Mouse (Mus musculus) heart, embryonic 16.5 days (tissue): ENCODE data around the gene Nsrp1. TPM values are rescaled to one million over a fixed set of nuclear protein-coding genes. Genes with fewer than 3 reads are reported as not detected.
"Not testable (repeated sequence)": the region's sequence is repeated elsewhere in the genome, so short reads cannot be mapped to it uniquely, and the experiment has no call there.

Source experiments
- ATAC-seq: fragments of 200-750 bp; cut with Nextera tagmentation; replicated peaks from 2 replicates; pipeline ENCODE4 v1.8.0; 2017; ENCODE audit warnings: moderate number of reproducible peaks; ENCODE audit not compliant: insufficient read depth, low FRiP score; ENCODE audit errors: extremely low read depth
- H3K27ac ChIP-seq: fragments of 300-500 bp; sonication (generic); 2 replicates; pipeline ENCODE4 v1.5.1; 2014; ENCODE audit warnings: mild to moderate bottlenecking, low read length, control low read depth, moderate library complexity
- H3K27me3 ChIP-seq: fragments of 300-500 bp; sonication (generic); 2 replicates; pipeline ENCODE4 v1.6.1; 2014; ENCODE audit warnings: low read length, mixed read lengths; ENCODE audit not compliant: control insufficient read depth, insufficient read depth
- H3K36me3 ChIP-seq: fragments of 300-500 bp; sonication (generic); 2 replicates; pipeline ENCODE4 v1.6.1; 2014; ENCODE audit not compliant: control insufficient read depth, insufficient read depth
- H3K4me1 ChIP-seq: fragments of 300-500 bp; sonication (generic); 2 replicates; pipeline ENCODE4 v1.6.1; 2014; ENCODE audit warnings: low read length, mixed read lengths; ENCODE audit not compliant: control insufficient read depth, insufficient read depth
- H3K4me2 ChIP-seq: fragments of 300-500 bp; sonication (generic); 2 replicates; pipeline ENCODE4 v1.6.1; 2014; ENCODE audit warnings: low read depth, mild to moderate bottlenecking, control low read depth, low read length
- H3K4me3 ChIP-seq: fragments of 300-500 bp; sonication (generic); 2 replicates; pipeline ENCODE4 v1.5.1; 2014; ENCODE audit warnings: mild to moderate bottlenecking, control low read depth, low read length
- H3K9ac ChIP-seq: fragments of 300-500 bp; sonication (generic); 2 replicates; pipeline ENCODE4 v1.6.1; 2014; ENCODE audit warnings: low read length, control low read depth
- H3K9me3 ChIP-seq: fragments of 300-500 bp; sonication (generic); replicated peaks from 2 replicates; pipeline ENCODE4 v1.6.1; 2016; ENCODE audit warnings: low read length; ENCODE audit not compliant: control insufficient read depth
- WGBS: fragments of 180-500 bp; shearing (Covaris S2); extraction: QIAGEN DNeasy Blood & Tissue Kit; methylation state at CpG from one replicate; pipeline ENCODE4 v1.1.7; 2014; 5-methylcytosine and 5-hydroxymethylcytosine counted together
- polyA plus RNA-seq: library from polyadenylated mRNA; unstranded; fragments of >200 nt; fragmentation: Nextera tagmentation; extraction: Ambion mirVana; gene quantifications from 2 replicates; pipeline ENCODE4 v1.2.1, GENCODE M21; 2015

Nsrp1 gene
- polyA plus RNA-seq, 1 experiment from 2014 or later: 50.1 TPM

- 60% methylated on average over 4 of the region's 4 CpGs for WGBS
- Histone ChIP-seq H3K4me2 (peak overlapping the region; percentile 97), H3K9ac (peak overlapping the region; percentile 84), H3K4me3 (peak overlapping the region; percentile 79), H3K36me3 (peaks cover 14% of the 10 kb centered on the region)
- H3K27me3 ChIP-seq, H3K27ac ChIP-seq, ATAC-seq, H3K4me1 ChIP-seq, H3K9me3 ChIP-seq: not testable (repeated sequence)
Observed at GRCm38 (mm10) chr11:77077331-77077730, 904 bp downstream of the Nsrp1 start.

GRCm38 (mm10) chr11:77070721-77071120 lies 7.5 kb downstream of the Nsrp1 start:
- ATAC-seq: no peak
- Histone ChIP-seq H3K4me2 (no peak overlapping the region), H3K4me3 (no peak overlapping the region), H3K36me3 (peaks cover 16% of the 10 kb centered on the region), H3K9me3 (no peaks in the 10 kb centered on the region), H3K9ac (no peak overlapping the region), H3K27me3 (no peaks in the 10 kb centered on the region), H3K27ac (no peak overlapping the region), H3K4me1 (peaks cover 4% of the 10 kb centered on the region; the same call in 1 of the 2 replicates)
- 78% methylated on average over 4 of the region's 4 CpGs for WGBS

- H3K36me3 ChIP-seq: peaks cover 7% of the 10 kb centered on the region
- H3K4me1 ChIP-seq: peaks cover 6% of the 10 kb centered on the region; the same call in 1 of the 2 replicates
- no peaks in the 10 kb centered on the region for H3K27me3 ChIP-seq
- 61% methylated on average over 4 of the region's 4 CpGs for WGBS
- H3K9ac ChIP-seq: no peak overlapping the region
- H3K4me2 ChIP-seq: no peak overlapping the region
- H3K27ac ChIP-seq: no peak overlapping the region
- ATAC-seq: no peak
- H3K9me3 ChIP-seq: no peaks in the 10 kb centered on the region
- H3K4me3 ChIP-seq: no peak overlapping the region
Observed at GRCm38 (mm10) chr11:77068825-77069224, 9.4 kb downstream of the Nsrp1 start.

- Histone ChIP-seq H3K36me3 (0 out of 2 replicates have a peak, but pooled peaks cover 3% of the 10 kb centered on the region), H3K27ac (no peak overlapping the region), H3K9ac (no peak overlapping the region), H3K4me1 (peaks cover 11% of the 10 kb centered on the region), H3K9me3 (no peaks in the 10 kb centered on the region), H3K4me3 (no peak overlapping the region), H3K4me2 (no peak overlapping the region), H3K27me3 (no peaks in the 10 kb centered on the region)
- ATAC-seq: no peak
- WGBS: 89% methylated on average over 2 of the region's 2 CpGs
Observed at GRCm38 (mm10) chr11:77063406-77063805, 14.8 kb downstream of the Nsrp1 start.

GRCm38 (mm10) chr11:77061951-77062350 lies 16.3 kb downstream of the Nsrp1 start:
- Histone ChIP-seq H3K9me3 (no peaks in the 10 kb centered on the region), H3K4me2 (no peak overlapping the region), H3K36me3 (0 out of 2 replicates have a peak, but pooled peaks cover 3% of the 10 kb centered on the region), H3K27me3 (no peaks in the 10 kb centered on the region), H3K27ac (no peak overlapping the region), H3K9ac (no peak overlapping the region), H3K4me3 (no peak overlapping the region), H3K4me1 (peaks cover 11% of the 10 kb centered on the region)
- peak; percentile 32; the same call in 1 of the 2 replicates for ATAC-seq
- WGBS: 39% methylated on average over 5 of the region's 5 CpGs

- Histone ChIP-seq H3K4me1 (no peaks in the 10 kb centered on the region), H3K9ac (no peak overlapping the region), H3K9me3 (no peaks in the 10 kb centered on the region)
Observed at GRCm38 (mm10) chr11:77042816-77043215, 35.4 kb downstream of the Nsrp1 start.

GRCm38 (mm10) chr11:77041891-77042290 lies 36.3 kb downstream of the Nsrp1 start:
- H3K4me2 ChIP-seq: no peak overlapping the region
- H3K9me3 ChIP-seq: no peaks in the 10 kb centered on the region
- no peak overlapping the region for H3K27ac ChIP-seq
- peaks cover 16% of the 10 kb centered on the region for H3K36me3 ChIP-seq
- no peaks in the 10 kb centered on the region for H3K27me3 ChIP-seq
- WGBS: 87% methylated on average over 4 of the region's 4 CpGs
- no peak for ATAC-seq
- no peak overlapping the region for H3K9ac ChIP-seq
- H3K4me1 ChIP-seq: no peaks in the 10 kb centered on the region
- no peak overlapping the region for H3K4me3 ChIP-seq

More at GRCm38 (mm10) chr11:77042816-77043215, 35.4 kb downstream of the Nsrp1 start:
- Histone ChIP-seq H3K27me3 (no peaks in the 10 kb centered on the region), H3K4me3 (no peak overlapping the region), H3K4me2 (no peak overlapping the region), H3K36me3 (peaks cover 20% of the 10 kb centered on the region), H3K27ac (no peak overlapping the region)
- WGBS: 90% methylated on average over 2 of the region's 2 CpGs
- ATAC-seq: no peak

GRCm38 (mm10) chr11:77031151-77031934 lies 46.9 kb downstream of the Nsrp1 start:
- H3K36me3 ChIP-seq: no peaks in the 10 kb centered on the region
- no peak overlapping the region for H3K9ac ChIP-seq
- no peaks in the 10 kb centered on the region for H3K9me3 ChIP-seq
- H3K4me2 ChIP-seq: no peak overlapping the region
- 69% methylated on average over 14 of the region's 14 CpGs for WGBS
- no peak for ATAC-seq
- H3K27me3 ChIP-seq: no peaks in the 10 kb centered on the region
- H3K4me3 ChIP-seq: no peak overlapping the region
- H3K27ac ChIP-seq: no peak overlapping the region
- no peaks in the 10 kb centered on the region for H3K4me1 ChIP-seq

GRCm38 (mm10) chr11:77028157-77028556 lies 50.1 kb downstream of the Nsrp1 start:
- H3K4me2 ChIP-seq: no peak overlapping the region
- no peak overlapping the region for H3K9ac ChIP-seq
- no peaks in the 10 kb centered on the region for H3K4me1 ChIP-seq
- no peaks in the 10 kb centered on the region for H3K36me3 ChIP-seq
- H3K27ac ChIP-seq: no peak overlapping the region
- no peaks in the 10 kb centered on the region for H3K27me3 ChIP-seq
- ATAC-seq: no peak
- 79% methylated on average over 3 of the region's 3 CpGs for WGBS
- no peak overlapping the region for H3K4me3 ChIP-seq
- no peaks in the 10 kb centered on the region for H3K9me3 ChIP-seq
